ENCODE assay signal across 9 mouse cellular contexts in genomic region chr11:119162959-119163733, GRCm38 (mm10).
DNase-seq lines count a peak whose midpoint lies in the region; ATAC-seq and TF ChIP-seq lines count a peak whose summit lies in the region.
"Had no signal": no experiment of that assay in that cellular context is flagged by ENCODE, and none has a peak within 500 bp of the region (broad histone marks: within the 10 kb centered on the region; RNA-seq: fewer than 3 reads in every experiment).

No protein-coding gene starts in this region.

- dilution Hi-C loops in CH12.LX (cut with MboI; ENCODE audit: extremely low pct_ligation_motif_present, extremely low pct_unique_long_range_greater_than_20kb, low sequenced_read_pairs): no loop called here

- TF ChIP-seq CTCF in CH12.LX (conservative IDR thresholded peaks at IDR 0.05 in 1 of 2, IDR thresholded peaks at IDR 0.05 in 1 of 2; ENCODE audit: low read depth in 2 of 2, low read length in 2 of 2): no peak
- no peak for TF ChIP-seq CTCF in liver, postnatal 0 days (IDR thresholded peaks at IDR 0.05; ENCODE audit: low read depth)

- no peak for ATAC-seq in kidney, embryonic 15.5 days (replicated peaks; ENCODE audit: low FRiP score)
- ATAC-seq in intestine, embryonic 15.5 days: no peak
- ATAC-seq in stomach, embryonic 16.5 days (ENCODE audit: insufficient read depth, low FRiP score): peak; percentile 42; the same call in 1 of the 2 replicates
- ATAC-seq in forebrain, embryonic 13.5 days: no peak
- ATAC-seq in liver, postnatal 0 days: no peak

- in situ Hi-C loops in CH12.LX (cut with MboI; ENCODE audit: low pct_ligation_motif_present, low pct_unique_long_range_greater_than_20kb, low sequenced_read_pairs): no loop called here

- no peak for TF ChIP-seq POLR2A in CH12.LX (IDR thresholded peaks at IDR 0.05; ENCODE audit: low read depth, low read length)

- H3K36me3 ChIP-seq in kidney, embryonic 15.5 days: no peaks in the 10 kb centered on the region
- H3K36me3 ChIP-seq in CH12.LX (replicated peaks in 1 of 2; ENCODE audit: control insufficient read depth in 1 of 2, insufficient read depth in 1 of 2, low read length in 1 of 2): no peaks in the 10 kb centered on the region
- no peaks in the 10 kb centered on the region for H3K36me3 ChIP-seq in intestine, embryonic 15.5 days
- no peaks in the 10 kb centered on the region for H3K36me3 ChIP-seq in stomach, embryonic 16.5 days (ENCODE audit: control insufficient read depth, insufficient read depth, low read length)
- H3K36me3 ChIP-seq in forebrain, embryonic 13.5 days (ENCODE audit: poor library complexity, severe bottlenecking): no peaks in the 10 kb centered on the region
- no peaks in the 10 kb centered on the region for H3K36me3 ChIP-seq in liver, postnatal 0 days (replicated peaks; ENCODE audit: insufficient read depth, low read length)

- no peaks in the 10 kb centered on the region; the same call in 1 of the 2 replicates for H3K27me3 ChIP-seq in kidney, embryonic 15.5 days
- H3K27me3 ChIP-seq in CH12.LX (replicated peaks): no peaks in the 10 kb centered on the region
- no peaks in the 10 kb centered on the region for H3K27me3 ChIP-seq in intestine, embryonic 15.5 days (replicated peaks)
- no peaks in the 10 kb centered on the region for H3K27me3 ChIP-seq in stomach, embryonic 16.5 days (ENCODE audit: control insufficient read depth, insufficient read depth, low read length)
- 0 out of 2 replicates have a peak, but pooled peaks cover 5% of the 10 kb centered on the region for H3K27me3 ChIP-seq in forebrain, embryonic 13.5 days
- no peaks in the 10 kb centered on the region for H3K27me3 ChIP-seq in liver, postnatal 0 days (ENCODE audit: insufficient read depth, low read length)

- 0 out of 2 replicates have a peak, but pooled peaks have one; percentile 17 for TF ChIP-seq EP300 in CH12.LX (IDR thresholded peaks at IDR 0.05; ENCODE audit: low read length)
- no peak for TF ChIP-seq EP300 in liver, postnatal 0 days (IDR thresholded peaks at IDR 0.05; ENCODE audit: low read depth)

- no peak overlapping the region for H3K9ac ChIP-seq in kidney, embryonic 15.5 days
- no peak overlapping the region; the same call in 1 of the 2 replicates for H3K9ac ChIP-seq in CH12.LX (ENCODE audit: insufficient read depth, low read depth)
- no peak overlapping the region for H3K9ac ChIP-seq in intestine, embryonic 15.5 days
- H3K9ac ChIP-seq in stomach, embryonic 16.5 days (ENCODE audit: low read length): no peak overlapping the region
- H3K9ac ChIP-seq in forebrain, embryonic 13.5 days: no peak overlapping the region
- H3K9ac ChIP-seq in liver, postnatal 0 days (replicated peaks): no peak overlapping the region
- H3K9ac ChIP-seq: liver, embryonic 14.5 days had no signal

- H3K4me2 ChIP-seq in kidney, embryonic 15.5 days: 0 out of 2 replicates have a peak overlapping the region, but pooled peaks have one; percentile 25
- peak overlapping the region; percentile 48 for H3K4me2 ChIP-seq in CH12.LX (ENCODE audit: insufficient read depth, low read depth, poor library complexity, severe bottlenecking)
- peak overlapping the region; percentile 22; the same call in 1 of the 2 replicates for H3K4me2 ChIP-seq in intestine, embryonic 15.5 days (replicated peaks)
- peak overlapping the region; percentile 28; the same call in 1 of the 2 replicates for H3K4me2 ChIP-seq in stomach, embryonic 16.5 days (ENCODE audit: low read depth, low read length)
- no peak overlapping the region for H3K4me2 ChIP-seq in forebrain, embryonic 13.5 days
- no peak overlapping the region for H3K4me2 ChIP-seq in liver, postnatal 0 days (ENCODE audit: low read depth, low read length)

- H3K9me3 ChIP-seq in kidney, embryonic 15.5 days (replicated peaks): no peaks in the 10 kb centered on the region
- H3K9me3 ChIP-seq in CH12.LX (replicated peaks; ENCODE audit: low read length): no peaks in the 10 kb centered on the region
- no peaks in the 10 kb centered on the region for H3K9me3 ChIP-seq in intestine, embryonic 15.5 days
- no peaks in the 10 kb centered on the region for H3K9me3 ChIP-seq in stomach, embryonic 16.5 days (replicated peaks; ENCODE audit: control insufficient read depth, low read length)
- no peaks in the 10 kb centered on the region for H3K9me3 ChIP-seq in forebrain, embryonic 13.5 days (replicated peaks)
- H3K9me3 ChIP-seq in liver, postnatal 0 days (ENCODE audit: low read length): no peaks in the 10 kb centered on the region

- no peak overlapping the region for H3K4me3 ChIP-seq in kidney, embryonic 15.5 days (replicated peaks)
- no peak overlapping the region for H3K4me3 ChIP-seq in CH12.LX (replicated peaks in 1 of 3; ENCODE audit: low read depth in 2 of 3, low read length in 2 of 3, poor library complexity in 1 of 3)
- H3K4me3 ChIP-seq in intestine, embryonic 15.5 days (replicated peaks): no peak overlapping the region
- H3K4me3 ChIP-seq in stomach, embryonic 16.5 days (replicated peaks; ENCODE audit: low read length): no peak overlapping the region
- H3K4me3 ChIP-seq in forebrain, embryonic 13.5 days: no peak overlapping the region
- no peak overlapping the region for H3K4me3 ChIP-seq in liver, postnatal 0 days (ENCODE audit: low read depth, low read length)

- H3K79me2 ChIP-seq in CH12.LX (replicated peaks; ENCODE audit: control insufficient read depth, extremely low read depth, insufficient read depth, poor library complexity, severe bottlenecking): no peaks in the 10 kb centered on the region

- 60% methylated on average over 22 of the region's 22 CpGs for WGBS in kidney, embryonic 15.5 days
- WGBS in intestine, embryonic 15.5 days: 53% methylated on average over 22 of the region's 22 CpGs
- 56% methylated on average over 22 of the region's 22 CpGs for WGBS in stomach, embryonic 16.5 days
- 88% methylated on average over 22 of the region's 22 CpGs for WGBS in forebrain, embryonic 13.5 days
- WGBS in liver, postnatal 0 days (ENCODE audit: insufficient replicate concordance): 47% methylated on average over 22 of the region's 22 CpGs

- no peak for TF ChIP-seq RAD21 in CH12.LX (IDR thresholded peaks at IDR 0.05; ENCODE audit: low read depth, low read length)

- peak overlapping the region; percentile 24 for H3K27ac ChIP-seq in kidney, embryonic 15.5 days
- H3K27ac ChIP-seq in CH12.LX (ENCODE audit: insufficient read depth, low read depth): peak overlapping the region; percentile 64
- peak overlapping the region; percentile 73 for H3K27ac ChIP-seq in intestine, embryonic 15.5 days
- H3K27ac ChIP-seq in stomach, embryonic 16.5 days (ENCODE audit: low read length): peak overlapping the region; percentile 55
- H3K27ac ChIP-seq in forebrain, embryonic 13.5 days: no peak overlapping the region
- H3K27ac ChIP-seq in liver, postnatal 0 days (ENCODE audit: low read depth): no peak overlapping the region
- H3K27ac ChIP-seq: liver, embryonic 14.5 days had no signal

- DNase-seq in kidney, postnatal 4 days: no peak
- DNase-seq in CH12.LX (ENCODE audit: extremely low read depth): no peak
- DNase-seq in liver, postnatal 0 days: no peak
- DNase-seq: cerebellum, postnatal 14 days had no signal

- peaks cover 58% of the 10 kb centered on the region for H3K4me1 ChIP-seq in kidney, embryonic 15.5 days
- H3K4me1 ChIP-seq in CH12.LX (ENCODE audit: control insufficient read depth in 1 of 2, insufficient read depth in 2 of 2): peaks cover 44 to 79% of the 10 kb centered on the region in 2 experiments
- peaks cover 17% of the 10 kb centered on the region for H3K4me1 ChIP-seq in intestine, embryonic 15.5 days (replicated peaks)
- peaks cover 11% of the 10 kb centered on the region for H3K4me1 ChIP-seq in stomach, embryonic 16.5 days (ENCODE audit: control insufficient read depth, insufficient read depth, low read length)
- H3K4me1 ChIP-seq in forebrain, embryonic 13.5 days: peaks cover 39% of the 10 kb centered on the region
- H3K4me1 ChIP-seq in liver, postnatal 0 days (ENCODE audit: insufficient read depth): no peaks in the 10 kb centered on the region

TF ChIP-seq in CH12.LX, 34 proteins besides CTCF, POLR2A, EP300 and RAD21 (continues in another document):
- no peak for TF ChIP-seq PAX5 (IDR thresholded peaks at IDR 0.05; ENCODE audit: low read length)
- TF ChIP-seq CHD1 (IDR thresholded peaks at IDR 0.05; ENCODE audit: low read depth, low read length): no peak
- 0 out of 2 replicates have a peak, but pooled peaks have one; percentile 6 for TF ChIP-seq ZNF384 (IDR thresholded peaks at IDR 0.05; ENCODE audit: low read depth, low read length)
- peak; percentile 61 for TF ChIP-seq NRF1 (IDR thresholded peaks at IDR 0.05; ENCODE audit: low read depth, low read length)
- peak; percentile 47 for TF ChIP-seq MXI1 (IDR thresholded peaks at IDR 0.05; ENCODE audit: low read depth, low read length)
- TF ChIP-seq ETS1 (conservative IDR thresholded peaks at IDR 0.05; ENCODE audit: low read depth, low read length): no peak
- no peak for TF ChIP-seq RCOR1 (conservative IDR thresholded peaks at IDR 0.05; ENCODE audit: low read depth, low read length)
- peak; percentile 31; the same call in 1 of the 2 replicates for TF ChIP-seq ZMIZ1 (IDR thresholded peaks at IDR 0.05; ENCODE audit: low read depth, low read length)
- TF ChIP-seq SIN3A (IDR thresholded peaks at IDR 0.05; ENCODE audit: low read length): no peak
- peak; percentile 35; the same call in 1 of the 2 replicates for TF ChIP-seq IRF4 (IDR thresholded peaks at IDR 0.05; ENCODE audit: low read depth, low read length)
- no peak; the same call in 1 of the 2 replicates for TF ChIP-seq MYC (IDR thresholded peaks at IDR 0.05; ENCODE audit: low read depth, low read length)
- TF ChIP-seq POLR2AphosphoS2 (IDR thresholded peaks at IDR 0.05; ENCODE audit: low read depth, low read length): 0 out of 2 replicates have a peak, but pooled peaks have one; percentile 53
- TF ChIP-seq HCFC1 (IDR thresholded peaks at IDR 0.05; ENCODE audit: low read depth, low read length): peak; percentile 37
- TF ChIP-seq USF2 (conservative IDR thresholded peaks at IDR 0.05; ENCODE audit: low read depth, low read length): no peak
- no peak for TF ChIP-seq E2F4 (IDR thresholded peaks at IDR 0.05; ENCODE audit: insufficient replicate concordance, low read depth, low read length)
- peak; percentile 44; the same call in 1 of the 2 replicates for TF ChIP-seq CHD2 (IDR thresholded peaks at IDR 0.05; ENCODE audit: low read length)
- TF ChIP-seq MAX (IDR thresholded peaks at IDR 0.05; ENCODE audit: low read length): no peak; the same call in 1 of the 2 replicates
- peak; percentile 45 for TF ChIP-seq BHLHE40 (IDR thresholded peaks at IDR 0.05; ENCODE audit: low read depth, low read length)
- TF ChIP-seq MAZ (IDR thresholded peaks at IDR 0.05; ENCODE audit: low read depth, low read length): 0 out of 2 replicates have a peak, but pooled peaks have one; percentile 70
- TF ChIP-seq ELF1 (IDR thresholded peaks at IDR 0.05; ENCODE audit: low read depth, low read length): peak; percentile 50; the same call in 1 of the 2 replicates
- TF ChIP-seq KAT2A (IDR thresholded peaks at IDR 0.05; ENCODE audit: insufficient replicate concordance, low read length): 0 out of 2 replicates have a peak, but pooled peaks have one; percentile 36
- no peak for TF ChIP-seq JUN (IDR thresholded peaks at IDR 0.05; ENCODE audit: insufficient read depth, low read depth, low read length)

Comparison
In these comparisons a context has a peak if more than half of its experiments do, and no peak if none do; other contexts are left out.
1. H3K27ac ChIP-seq: peak in kidney, embryonic 15.5 days (single experiment), CH12.LX (single experiment), intestine, embryonic 15.5 days (single experiment) and stomach, embryonic 16.5 days (single experiment); none in forebrain, embryonic 13.5 days (single experiment) and liver, postnatal 0 days (single experiment).
2. H3K4me2 ChIP-seq: peak in kidney, embryonic 15.5 days (single experiment), CH12.LX (single experiment), intestine, embryonic 15.5 days (single experiment) and stomach, embryonic 16.5 days (single experiment); none in forebrain, embryonic 13.5 days (single experiment) and liver, postnatal 0 days (single experiment).